Mouse (Mus musculus) myocyte (in vitro differentiated cells): ENCODE results near the gene Arhgef6.

Experiments
- POLR2A ChIP-seq: IDR thresholded peaks from one replicate; pipeline ENCODE4 v1.6.1; 2011; ENCODE audit warnings: low read depth, mild to moderate bottlenecking, control low read depth, moderate library complexity; ENCODE audit not compliant: insufficient read length
- POLR2AphosphoS2 ChIP-seq: IDR thresholded peaks from one replicate; pipeline ENCODE4 v1.6.1; 2011; ENCODE audit warnings: low read depth, control low read depth; ENCODE audit not compliant: insufficient read length
- USF1 ChIP-seq: IDR thresholded peaks from one replicate; pipeline ENCODE4 v1.6.1; 2011; ENCODE audit warnings: low read depth, mild to moderate bottlenecking, control low read depth, moderate library complexity

- TF ChIP-seq USF1 (no peak), POLR2A (no peak), POLR2AphosphoS2 (no peak)
Measured at GRCm38 (mm10) chrX:57215495-57215894, 123.0 kb downstream of the Arhgef6 start.
